Mouse (Mus musculus) urinary bladder, postnatal 25 days (tissue): ENCODE measurements at regions not wholly inside any gene's neighbourhood (a gene's known extent, or its start where the extent isn't known, plus 50 kb on each side); places are given as distances from the start of the nearest gene placed in this dataset.

Experiments used
- DNase-seq: peaks from one replicate; pipeline ENCODE4 v3.0.0; 2022; ENCODE audit warnings: low spot score

- no peak for DNase-seq
Measured at GRCm38 (mm10) chr1:35331602-35332339, 482.0 kb downstream of the Plekhb2 start.

GRCm38 (mm10) chr1:35332340-35332684, 482.5 kb downstream of the Plekhb2 start:
- no peak for DNase-seq

DNA sequence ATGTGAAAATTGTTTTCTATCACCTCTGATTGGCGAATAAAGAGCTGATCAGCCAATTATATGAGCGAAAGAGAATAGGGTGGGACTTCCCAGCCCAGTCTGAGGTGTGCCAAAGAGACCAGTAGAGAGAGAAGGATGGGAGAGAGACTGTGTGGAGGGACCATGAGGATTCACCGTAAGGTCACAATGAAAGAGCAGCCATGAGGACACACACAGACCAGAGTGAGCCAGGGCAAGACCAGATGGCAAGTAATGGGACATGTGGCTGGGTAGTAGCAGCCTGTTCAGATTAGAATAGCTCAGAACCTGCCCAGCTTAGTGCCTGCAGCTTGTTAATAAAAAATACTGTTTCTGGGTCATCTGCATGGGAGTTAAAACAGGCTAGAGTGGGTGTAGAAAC, 487.9 kb downstream of the Plekhb2 start:
- DNase-seq = no peak

- DNase-seq = no peak
Measured at GRCm38 (mm10) chr1:35338184-35338583, 488.4 kb downstream of the Plekhb2 start.

DNA sequence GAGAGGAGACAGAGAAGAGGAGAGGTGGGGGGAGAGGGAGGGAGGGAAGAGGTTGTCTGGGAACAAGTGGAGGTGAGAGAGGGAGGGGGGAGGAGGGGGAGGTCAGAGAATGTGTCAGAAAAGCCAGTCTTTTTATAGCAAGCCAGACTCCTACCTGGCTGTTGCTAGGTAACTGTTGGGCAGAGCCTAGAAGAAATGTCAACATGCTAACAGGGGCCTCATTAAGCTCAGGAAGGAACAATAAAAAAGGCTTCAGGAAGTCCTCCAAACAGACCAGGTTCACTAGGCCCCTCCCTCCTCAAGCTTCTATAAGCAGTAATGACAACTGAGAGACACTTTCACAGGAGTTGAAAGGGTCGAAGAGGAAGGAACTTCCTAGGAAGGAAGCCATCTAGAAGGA, 494.8 kb downstream of the Plekhb2 start:
- no peak for DNase-seq

DNA sequence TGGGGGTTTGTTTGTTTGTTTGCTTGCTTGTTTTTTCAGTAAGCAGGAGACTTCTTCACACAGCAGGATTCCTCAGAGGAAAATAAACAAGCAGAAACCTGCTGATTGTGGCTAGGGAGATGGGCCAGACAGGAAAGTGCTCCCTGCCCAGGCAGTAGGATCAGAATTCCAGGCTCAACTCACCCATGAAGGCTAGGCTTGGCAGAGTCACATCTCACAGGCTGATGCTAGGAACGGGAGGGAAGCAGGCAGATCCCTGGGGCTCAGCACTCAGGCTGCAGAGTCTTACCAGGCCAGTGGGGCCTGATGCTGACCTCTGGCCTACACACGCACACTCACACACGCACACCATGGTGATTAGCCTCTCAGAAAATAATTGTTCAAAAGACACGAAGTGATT, 498.5 kb downstream of the Plekhb2 start:
- no peak for DNase-seq

- DNase-seq = no peak
Measured at GRCm38 (mm10) chr1:35358981-35359380, 509.2 kb downstream of the Plekhb2 start.

DNA sequence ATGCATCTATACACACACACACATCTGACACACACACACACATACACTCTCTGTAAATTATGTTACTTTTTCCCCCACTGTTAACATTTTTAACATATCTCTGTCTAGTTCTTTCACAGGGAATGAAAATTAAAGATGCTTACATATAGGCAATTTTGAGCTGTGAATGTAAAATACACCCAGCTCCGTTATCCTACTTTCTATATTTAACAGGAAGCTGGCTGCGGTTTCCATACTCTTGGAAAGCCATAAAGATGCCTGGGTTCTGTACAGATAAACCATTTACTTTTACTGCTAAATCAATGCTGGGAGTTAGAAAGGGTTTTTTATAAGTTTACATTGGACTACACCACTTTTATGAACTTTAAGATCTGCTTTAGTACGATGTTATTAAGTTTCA, 511.7 kb downstream of the Plekhb2 start:
- DNase-seq = no peak

DNA sequence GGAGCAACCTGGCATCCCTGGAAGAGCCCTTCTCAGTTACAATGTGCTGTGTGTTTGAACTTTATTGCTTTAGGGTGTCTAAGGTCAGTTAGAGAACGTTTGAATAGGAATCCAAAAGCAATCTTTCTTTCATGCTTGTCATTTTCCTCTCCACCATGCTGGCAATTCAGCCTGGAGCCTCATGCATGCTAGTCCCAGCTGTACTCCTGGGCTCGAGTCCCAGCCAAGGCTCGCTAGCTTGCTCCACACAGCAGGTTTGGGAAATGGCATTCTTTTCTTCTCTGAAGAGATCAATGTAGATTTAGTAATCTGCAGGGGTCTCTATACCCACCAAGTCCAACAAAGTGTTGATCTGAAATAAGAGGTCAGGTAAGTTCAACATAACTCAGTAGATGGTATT, 513.1 kb downstream of the Plekhb2 start:
- DNase-seq = no peak

- DNase-seq = no peak
Measured at GRCm38 (mm10) chr1:35366559-35366958, 516.8 kb downstream of the Plekhb2 start.

- no peak for DNase-seq
Measured at GRCm38 (mm10) chr1:35372751-35373150, 523.0 kb downstream of the Plekhb2 start.

DNA sequence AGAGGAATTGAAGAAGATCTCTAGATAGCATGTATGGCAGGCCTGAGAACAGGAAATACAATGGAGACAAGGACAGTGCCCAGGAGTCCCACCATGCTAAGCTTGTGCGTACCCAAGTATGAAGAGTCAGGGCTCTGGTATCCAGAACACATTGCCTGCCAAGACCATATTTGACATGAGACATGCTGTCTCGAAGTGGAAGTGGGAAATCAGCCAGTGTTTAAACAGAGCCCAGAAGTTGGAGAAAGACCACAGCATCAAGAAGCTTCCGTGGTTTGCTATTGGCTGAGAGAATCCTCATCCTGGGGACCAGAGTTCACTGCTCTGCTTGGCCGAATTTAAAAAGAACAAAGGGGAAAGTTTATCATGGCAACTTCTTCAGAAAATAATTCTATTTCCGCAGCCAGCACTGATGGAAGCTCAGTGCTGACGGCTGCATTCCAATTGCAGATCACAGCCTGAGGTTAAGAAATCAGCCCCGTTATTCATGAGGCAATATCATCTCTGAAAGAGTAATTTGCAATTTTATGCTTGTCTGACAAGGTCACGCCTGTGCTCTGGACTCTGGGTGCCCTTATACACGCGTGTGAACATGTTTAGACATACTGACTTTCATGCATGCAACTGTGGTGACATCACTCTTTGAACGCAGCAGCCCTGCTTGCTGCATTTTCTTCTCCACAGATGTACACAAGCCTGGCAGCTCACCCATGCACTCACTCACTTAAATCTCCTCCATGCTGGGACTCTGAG, 531.0 kb downstream of the Plekhb2 start:
- no peak for DNase-seq

DNA sequence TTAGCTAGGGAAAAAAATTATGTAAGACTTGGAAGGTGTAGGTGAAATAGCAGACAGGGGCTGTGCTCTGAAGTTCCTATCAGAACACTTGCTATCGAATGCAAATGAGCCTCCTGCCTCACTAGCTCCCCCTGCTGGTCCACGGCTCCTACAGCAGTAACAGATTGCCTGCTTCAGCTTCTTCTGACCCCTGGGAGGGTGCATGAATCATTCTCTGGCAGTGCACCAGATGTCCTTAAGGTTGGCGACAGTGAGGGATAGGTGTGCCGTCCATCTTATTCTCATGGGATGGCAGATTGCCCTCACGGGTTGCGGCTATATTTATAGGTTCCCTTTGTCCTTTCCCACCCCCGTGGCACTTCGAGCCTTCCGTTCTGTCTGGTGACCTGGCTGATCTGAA, 535.7 kb downstream of the Plekhb2 start:
- DNase-seq = peak; percentile 78

DNA sequence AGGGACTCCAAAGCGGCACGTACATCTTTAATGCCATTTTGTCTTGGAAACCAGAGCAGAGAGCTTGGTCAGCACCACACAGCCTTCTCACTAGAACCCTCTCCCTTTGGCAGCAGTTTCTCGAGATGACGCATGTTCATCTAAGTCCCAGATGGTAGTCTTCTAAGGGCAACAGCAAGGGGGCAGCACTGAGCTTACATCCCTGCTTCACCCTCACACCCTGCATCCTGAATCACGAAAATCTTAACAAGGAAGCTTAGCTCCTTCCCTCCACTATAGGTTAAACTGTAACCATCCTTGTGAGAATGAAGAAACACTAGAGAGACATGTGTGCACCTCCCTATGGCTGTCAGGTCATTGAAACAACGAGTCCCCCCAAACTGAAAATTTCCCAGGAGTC, 538.4 kb downstream of the Plekhb2 start:
- DNase-seq = peak; percentile 24

DNA sequence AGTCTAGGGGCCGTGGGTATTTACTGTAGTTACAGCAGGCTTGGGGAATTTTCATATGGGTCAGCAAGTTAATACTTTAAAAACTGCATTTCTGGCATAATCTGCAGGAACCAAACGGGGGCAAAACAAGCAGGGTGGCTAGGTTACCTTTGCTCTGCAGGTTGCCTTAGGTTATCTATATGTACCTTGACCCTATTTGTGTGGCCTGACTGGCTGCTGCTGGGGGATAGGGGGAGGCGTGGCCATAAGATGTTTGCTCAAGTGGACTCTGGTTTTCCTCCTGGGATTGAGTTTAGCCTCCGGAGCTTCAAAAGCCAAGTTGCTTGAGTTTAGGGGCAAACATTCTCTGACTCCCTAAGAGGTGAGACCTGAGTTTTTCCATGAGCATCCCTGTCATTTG, 540.6 kb downstream of the Plekhb2 start:
- DNase-seq = no peak

- DNase-seq = no peak
Measured at GRCm38 (mm10) chr1:35390858-35391586, 541.2 kb downstream of the Plekhb2 start.

DNA sequence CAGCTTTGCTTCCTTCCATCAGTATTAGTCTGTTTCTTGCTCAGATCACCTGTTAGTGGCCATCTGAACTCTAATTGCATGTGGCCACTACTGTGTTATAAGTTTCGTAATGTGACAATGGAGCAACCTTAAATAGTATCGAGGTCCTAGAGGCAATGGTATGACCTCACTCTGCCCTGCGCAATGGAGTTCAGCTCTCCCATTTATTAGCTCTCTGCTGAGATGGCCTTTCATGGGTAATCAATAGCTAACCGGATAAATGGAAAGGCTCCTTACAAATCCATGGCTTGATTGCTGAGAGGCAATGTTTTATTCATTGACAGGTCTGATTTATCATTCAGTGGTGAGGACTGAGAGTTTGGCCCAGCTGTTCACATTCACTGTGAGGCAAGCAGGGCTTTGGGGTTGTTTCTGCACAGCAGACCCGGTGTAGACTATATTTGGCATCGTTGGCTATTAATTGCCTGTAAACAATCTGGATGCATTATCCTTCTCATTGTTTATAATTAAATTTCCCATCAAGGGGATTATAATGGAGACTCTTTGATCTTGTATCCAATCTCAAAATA, 543.9 kb downstream of the Plekhb2 start:
- DNase-seq = no peak

- no peak for DNase-seq
Measured at GRCm38 (mm10) chr1:35400674-35401359, 551.0 kb downstream of the Plekhb2 start.

DNA sequence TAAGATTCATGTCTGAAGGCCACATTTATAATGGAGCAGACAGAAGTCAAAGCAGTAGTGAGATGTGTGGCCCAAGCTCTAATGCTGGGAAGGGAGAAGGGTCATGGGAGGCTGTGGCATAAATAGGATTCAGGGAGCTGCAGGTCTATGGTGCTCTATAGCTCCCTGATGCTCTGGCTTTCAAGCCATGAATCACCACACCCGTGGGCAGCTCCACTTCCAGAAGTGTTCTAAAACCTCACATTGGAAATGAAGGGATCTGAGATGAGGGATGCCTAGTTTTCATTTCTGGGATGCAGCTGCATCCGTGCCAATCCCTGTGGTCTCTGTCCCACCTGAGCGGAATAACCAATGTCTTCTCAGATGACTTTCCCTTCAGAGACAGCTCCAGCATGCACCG, 553.2 kb downstream of the Plekhb2 start:
- no peak for DNase-seq

DNA sequence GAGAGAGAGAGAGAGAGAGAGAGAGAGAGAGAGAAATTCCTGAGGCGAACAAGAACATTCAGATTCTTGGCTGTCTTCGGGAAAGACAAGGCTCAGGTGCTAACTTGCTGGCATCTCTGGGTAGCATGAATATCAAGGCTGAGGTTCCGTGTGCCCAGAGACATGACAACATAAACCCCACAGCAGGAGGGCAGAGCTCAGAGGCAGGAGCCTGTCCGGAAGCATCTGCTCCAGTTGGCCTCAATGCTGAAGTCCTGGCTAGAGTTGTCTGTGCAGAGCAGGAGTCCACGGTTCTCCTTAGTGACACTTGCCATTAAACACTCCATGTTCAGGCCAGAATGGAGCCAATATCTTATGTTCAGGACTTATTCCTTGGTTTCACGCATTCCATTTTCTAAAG, 555.6 kb downstream of the Plekhb2 start:
- DNase-seq = no peak

- no peak for DNase-seq
Measured at GRCm38 (mm10) chr1:35415646-35416045, 565.9 kb downstream of the Plekhb2 start.
